Mouse (Mus musculus) liver, embryonic 14.5 days (tissue): ENCODE measurements around the gene Ccdc61. TPM values are rescaled to one million over a fixed set of nuclear protein-coding genes. Genes with fewer than 3 reads are reported as not detected.

Experiments used
- ATAC-seq: fragments of 200-750 bp; cut with Nextera tagmentation; 2 replicates; pipeline ENCODE4 v1.8.0; 2017; ENCODE audit warnings: moderate number of reproducible peaks, mild to moderate bottlenecking, moderate library complexity; ENCODE audit not compliant: insufficient read depth
- DNase-seq, 3 experiments: peaks; one replicate each; pipeline ENCODE4 v3.0.0-alpha.2; 2012 to 2013; ENCODE audit warnings: low read depth in 3 of 3, low spot score in 3 of 3
- H3K27ac ChIP-seq: fragments of 300-500 bp; sonication (generic); 2 replicates; pipeline ENCODE4 v1.5.1; 2014; ENCODE audit warnings: moderate library complexity, mild to moderate bottlenecking, control low read depth, inconsistent platforms
- H3K27me3 ChIP-seq: fragments of 300-500 bp; sonication (generic); 2 replicates; pipeline ENCODE4 v1.6.1; 2014; ENCODE audit warnings: mild to moderate bottlenecking, low read length, moderate library complexity; ENCODE audit not compliant: control insufficient read depth, insufficient read depth
- H3K36me3 ChIP-seq: fragments of 300-500 bp; sonication (generic); replicated peaks from 2 replicates; pipeline ENCODE4 v1.6.1; 2014; ENCODE audit warnings: low read depth; ENCODE audit not compliant: control insufficient read depth, insufficient read depth
- H3K4me1 ChIP-seq, 2 experiments: fragments of 200-500 bp in 1 of 2; fragments of 300-500 bp in 1 of 2; sonication (generic) in 1 of 2; replicated peaks; 2 replicates each; pipeline ENCODE4 v1.6.1; 2012 to 2014; ENCODE audit warnings: antibody characterized with exemption in 1 of 2, inconsistent platforms in 1 of 2, low read length in 1 of 2; ENCODE audit not compliant: control insufficient read depth in 2 of 2, insufficient read depth in 2 of 2
- H3K4me2 ChIP-seq: fragments of 300-500 bp; sonication (generic); 2 replicates; pipeline ENCODE4 v1.6.1; 2014; ENCODE audit warnings: low read depth, mild to moderate bottlenecking, control low read depth, moderate library complexity
- H3K4me3 ChIP-seq, 2 experiments: fragments of 200-500 bp in 1 of 2; fragments of 300-500 bp in 1 of 2; sonication (generic) in 1 of 2; 2 replicates each; pipeline ENCODE4 v1.5.1; 2012 to 2014; ENCODE audit warnings: low read depth in 2 of 2, low read length in 2 of 2, mild to moderate bottlenecking in 2 of 2, control low read depth in 1 of 2, inconsistent platforms in 1 of 2, moderate library complexity in 1 of 2; ENCODE audit not compliant: insufficient read depth in 1 of 2
- H3K9ac ChIP-seq: fragments of 300-500 bp; sonication (generic); replicated peaks from 2 replicates; pipeline ENCODE4 v1.6.1; 2014; ENCODE audit warnings: mild to moderate bottlenecking, control low read depth, moderate library complexity
- H3K9me3 ChIP-seq: fragments of 300-500 bp; sonication (generic); 2 replicates; pipeline ENCODE4 v1.6.1; 2016; ENCODE audit warnings: low read length, mixed read lengths; ENCODE audit not compliant: control insufficient read depth
- CTCF ChIP-seq: IDR thresholded peaks from 2 replicates; pipeline ENCODE4 v1.5.1; 2016; ENCODE audit warnings: antibody characterized with exemption, low read depth, control low read depth
- EP300 ChIP-seq: IDR thresholded peaks from 2 replicates; pipeline ENCODE4 v1.6.1; 2016; ENCODE audit warnings: antibody characterized with exemption, low read depth
- WGBS: fragments of 180-500 bp; shearing (Covaris S2); extraction: QIAGEN DNeasy Blood & Tissue Kit; methylation state at CpG from one replicate; pipeline ENCODE4 v1.1.7; 2014; ENCODE audit not compliant: insufficient replicate concordance; 5-methylcytosine and 5-hydroxymethylcytosine counted together
- polyA plus RNA-seq, 2 experiments: library from polyadenylated mRNA; depleted of rRNA in 1 of 2; stranded (reverse) in 1 of 2; unstranded in 1 of 2; fragments of >200 nt; fragmentation: Nextera tagmentation in 1 of 2; extraction: Ambion mirVana in 1 of 2; gene quantifications; 2 replicates each; pipeline versions ENCODE4 v1.2.1 to v1.2.3; 2012 to 2014

Gene Ccdc61
- polyA plus RNA-seq, 2 experiments: 5.5 to 10.0 TPM

GRCm38 (mm10) chr7:18923711-18924191, 13.5 kb upstream of the Ccdc61 start:
- no peak for DNase-seq
- Histone ChIP-seq H3K36me3 (no peaks in the 10 kb centered on the region), H3K27ac (no peak overlapping the region)

GRCm38 (mm10) chr7:18923267-18923666, 13.1 kb upstream of the Ccdc61 start:
- Histone ChIP-seq H3K9ac (no peak overlapping the region), H3K4me3 (no peak overlapping the region), H3K27ac (no peak overlapping the region), H3K4me1 (no peaks in the 10 kb centered on the region), H3K4me2 (no peak overlapping the region), H3K27me3 (peaks cover 40% of the 10 kb centered on the region), H3K9me3 (no peaks in the 10 kb centered on the region), H3K36me3 (no peaks in the 10 kb centered on the region)
- DNase-seq (no peak), ATAC-seq (no peak)
- TF ChIP-seq EP300 (no peak), CTCF (no peak)
- WGBS: 57% methylated on average over 11 of the region's 11 CpGs

More at GRCm38 (mm10) chr7:18923711-18924191, 13.5 kb upstream of the Ccdc61 start:
- H3K27me3 ChIP-seq: peaks cover 40% of the 10 kb centered on the region
- WGBS: 24% methylated on average over 4 of the region's 4 CpGs
- no peak overlapping the region for H3K4me2 ChIP-seq
- no peak for ATAC-seq
- no peaks in the 10 kb centered on the region for H3K9me3 ChIP-seq
- TF ChIP-seq EP300 (no peak), CTCF (no peak)
- no peaks in the 10 kb centered on the region for H3K4me1 ChIP-seq
- H3K4me3 ChIP-seq: no peak overlapping the region
- no peak overlapping the region for H3K9ac ChIP-seq

DNA sequence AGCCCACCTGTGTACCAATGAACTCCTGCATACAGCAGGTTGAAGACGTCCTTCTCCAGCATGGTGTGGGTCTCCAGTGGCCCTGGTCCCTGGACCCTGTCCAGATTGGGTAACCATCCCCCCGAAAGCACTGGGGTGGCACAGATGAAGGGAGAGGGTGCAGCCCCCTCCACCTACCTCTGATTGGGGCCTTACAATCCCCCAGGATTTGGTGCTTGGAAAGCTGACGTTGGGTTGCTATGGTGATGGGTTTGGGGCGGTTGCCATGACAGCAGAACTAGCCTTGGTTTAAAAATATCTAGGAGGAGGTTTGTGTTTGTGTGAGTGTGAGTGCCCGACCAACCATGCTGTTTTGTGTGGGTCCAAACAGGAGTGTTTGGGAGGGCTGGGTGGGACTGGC, 12.6 kb upstream of the Ccdc61 start:
- no peak overlapping the region for H3K27ac ChIP-seq

DNA sequence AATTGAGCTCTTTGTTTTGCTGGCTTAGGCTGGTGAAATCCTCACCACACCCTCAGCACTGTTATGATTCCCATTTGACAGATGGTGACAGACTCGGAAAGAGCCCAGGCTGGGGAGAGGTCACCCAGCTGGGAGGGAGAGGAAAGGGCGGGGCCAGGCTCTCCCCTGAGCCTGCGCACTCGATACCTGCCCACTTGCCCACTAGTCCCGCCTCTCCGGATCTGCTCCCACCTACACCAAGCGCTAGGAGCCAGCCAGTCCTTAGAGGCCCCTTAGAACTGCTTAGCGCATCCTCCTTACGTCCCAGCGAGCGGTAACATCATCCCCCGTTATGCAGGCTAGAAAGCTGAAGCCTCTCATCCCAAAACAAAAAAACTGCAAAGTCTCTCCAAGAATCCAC, 10.9 kb upstream of the Ccdc61 start:
- H3K9ac ChIP-seq: no peak overlapping the region
- no peaks in the 10 kb centered on the region for H3K36me3 ChIP-seq
- no peak for ATAC-seq
- H3K4me2 ChIP-seq: no peak overlapping the region
- H3K4me1 ChIP-seq: no peaks in the 10 kb centered on the region
- peaks cover 21% of the 10 kb centered on the region for H3K27me3 ChIP-seq
- TF ChIP-seq CTCF (no peak), EP300 (no peak)
- H3K27ac ChIP-seq: no peak overlapping the region
- H3K9me3 ChIP-seq: no peaks in the 10 kb centered on the region
- no peak overlapping the region for H3K4me3 ChIP-seq
- DNase-seq: no peak
- 2% methylated on average over 12 of the region's 12 CpGs for WGBS

More for the DNA sequence above, 12.6 kb upstream of the Ccdc61 start:
- H3K9ac ChIP-seq: no peak overlapping the region
- DNase-seq (no peak), ATAC-seq (no peak)
- H3K36me3 ChIP-seq: no peaks in the 10 kb centered on the region
- no peak overlapping the region for H3K4me2 ChIP-seq
- no peak for TF ChIP-seq EP300
- no peak for TF ChIP-seq CTCF
- H3K4me1 ChIP-seq: no peaks in the 10 kb centered on the region
- no peaks in the 10 kb centered on the region for H3K9me3 ChIP-seq
- 32% methylated on average over 5 of the region's 5 CpGs for WGBS
- H3K4me3 ChIP-seq: no peak overlapping the region
- peaks cover 36% of the 10 kb centered on the region for H3K27me3 ChIP-seq

DNA sequence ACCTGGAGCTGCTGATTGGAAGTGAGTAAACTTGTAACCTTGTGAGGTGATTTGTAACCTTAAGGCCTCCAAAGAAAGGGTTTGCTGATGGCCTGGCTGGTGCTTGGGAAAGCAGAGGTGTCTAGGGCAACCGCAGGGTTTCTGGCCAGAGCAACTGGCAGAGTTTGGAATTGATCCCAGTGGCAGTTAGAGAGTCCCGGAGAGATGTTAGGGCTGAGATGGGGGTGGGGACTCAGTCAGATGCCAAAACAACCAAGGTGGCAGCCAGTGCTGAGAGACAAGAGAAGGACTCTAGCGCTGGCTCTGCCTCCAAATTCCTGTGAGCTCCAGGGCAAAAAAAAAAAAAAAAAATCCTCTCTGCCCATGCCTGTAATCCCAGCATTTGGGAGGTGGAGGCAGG, 7.7 kb upstream of the Ccdc61 start:
- Histone ChIP-seq H3K4me3 (no peak overlapping the region), H3K27me3 (no peaks in the 10 kb centered on the region; the same call in 1 of the 2 replicates), H3K4me2 (no peak overlapping the region), H3K36me3 (no peaks in the 10 kb centered on the region), H3K27ac (no peak overlapping the region), H3K9ac (no peak overlapping the region), H3K4me1 (no peaks in the 10 kb centered on the region), H3K9me3 (no peaks in the 10 kb centered on the region)
- ATAC-seq: no peak
- TF ChIP-seq EP300 (no peak), CTCF (no peak)
- no peak for DNase-seq
- 55% methylated on average over 3 of the region's 3 CpGs for WGBS
